Mouse (Mus musculus) CH12.LX (cell line): ENCODE measurements around the gene Nwd2. TPM values are rescaled to one million over a fixed set of nuclear protein-coding genes. Genes with fewer than 3 reads are reported as not detected.

ENCODE experiments used
- polyA plus RNA-seq: library from polyadenylated mRNA; unstranded; fragments of >175 nt; gene quantifications from 2 replicates; pipeline ENCODE4 v1.2.1, GENCODE M21; 2012; ENCODE audit warnings: low read depth; ENCODE audit not compliant: insufficient read length
- total RNA-seq, 2 experiments: library from RNA; depleted of rRNA; stranded (reverse); fragments of 300-350 nt in 1 of 2; fragments of >200 nt in 1 of 2; gene quantifications; 2 replicates each; pipeline ENCODE4 v1.2.3; 2012 to 2014

The Nwd2 gene
- total and polyA plus RNA-seq, 3 experiments, result not detected

Other genes with a start within 250 kb of the Nwd2 start
- not detected in 2 replicates for gene 0610040J01Rik, start 163.3 kb downstream of the Nwd2 start, total RNA-seq (2012; rRNA removed)
- gene 0610040J01Rik, start 163.3 kb downstream of the Nwd2 start, total RNA-seq (2014; rRNA removed), result not detected in 2 replicates
- not detected in 2 replicates for gene 0610040J01Rik, start 163.3 kb downstream of the Nwd2 start, polyA plus RNA-seq